Comparison of ENCODE assay signal across 16 mouse cellular contexts in genomic region chr14:47645620-47646019, GRCm38 (mm10).
"Had no signal": no experiment of that assay in that cellular context is flagged by ENCODE, and none has a peak within 500 bp of the region (broad histone marks: within the 10 kb centered on the region; RNA-seq: fewer than 3 reads in every experiment).

No protein-coding gene starts in this region.

- H3K4me3 ChIP-seq: lung, embryonic 15.5 days; midbrain, embryonic 10.5 days; midbrain, embryonic 12.5 days; neural tube, embryonic 12.5 days had no signal

- H3K9ac ChIP-seq: liver, postnatal 0 days; lung, embryonic 15.5 days; midbrain, embryonic 12.5 days; neural tube, embryonic 12.5 days had no signal

- DNase-seq: liver, postnatal 0 days; lung, adult 2 months; lung, postnatal 4 days; midbrain, embryonic 14.5 days; right cerebral cortex, postnatal 25 days; right cerebral cortex, postnatal 4 days; spleen, adult 18-20 months; thymus, adult 18-20 months; thymus, postnatal 14 days; thymus, postnatal 36 days had no signal

- H3K36me3 ChIP-seq: lung, embryonic 15.5 days; midbrain, embryonic 10.5 days; midbrain, embryonic 12.5 days; neural tube, embryonic 12.5 days had no signal

- H3K4me2 ChIP-seq: lung, embryonic 15.5 days; midbrain, embryonic 12.5 days; neural tube, embryonic 12.5 days had no signal

- H3K9me3 ChIP-seq: lung, embryonic 15.5 days; midbrain, embryonic 10.5 days; midbrain, embryonic 12.5 days; neural tube, embryonic 12.5 days had no signal

- ATAC-seq: liver, postnatal 0 days; lung, postnatal 0 days; midbrain, embryonic 16.5 days had no signal

- H3K27ac ChIP-seq: lung, embryonic 15.5 days; midbrain, embryonic 10.5 days; midbrain, embryonic 12.5 days; neural tube, embryonic 12.5 days had no signal

- H3K27me3 ChIP-seq: lung, embryonic 15.5 days; neural tube, embryonic 12.5 days had no signal
